Mouse (Mus musculus) heart, adult 9 months (tissue): ENCODE data around the gene Dlg2.

Source experiments
- DNase-seq, 2 experiments: peaks; one replicate each; pipeline ENCODE4 v3.0.0; 2022; ENCODE audit warnings: low spot score in 2 of 2

Dlg2 gene

GRCm38 (mm10) chr7:91090317-91090829, 613.9 kb downstream of the Dlg2 start:
- DNase-seq, result no peak

- no peak for DNase-seq
Measured at GRCm38 (mm10) chr7:91090830-91091683, 614.6 kb downstream of the Dlg2 start.

- DNase-seq, result no peak
Measured at GRCm38 (mm10) chr7:91096467-91096866, 620.0 kb downstream of the Dlg2 start.

GRCm38 (mm10) chr7:91098521-91098920, 622.0 kb downstream of the Dlg2 start:
- DNase-seq, result no peak

- no peak for DNase-seq
Measured at GRCm38 (mm10) chr7:91109575-91109974, 633.1 kb downstream of the Dlg2 start.

GRCm38 (mm10) chr7:91132128-91132527, 655.7 kb downstream of the Dlg2 start:
- DNase-seq, result no peak

- no peak for DNase-seq
Measured at GRCm38 (mm10) chr7:91154096-91154495, 677.6 kb downstream of the Dlg2 start.

- no peak for DNase-seq
Measured at GRCm38 (mm10) chr7:91159144-91159543, 682.7 kb downstream of the Dlg2 start.

- no peak for DNase-seq
Measured at GRCm38 (mm10) chr7:91161643-91162175, 685.2 kb downstream of the Dlg2 start.

- DNase-seq, result no peak
Measured at GRCm38 (mm10) chr7:91173560-91173959, 697.1 kb downstream of the Dlg2 start.

GRCm38 (mm10) chr7:91188211-91188610, 711.7 kb downstream of the Dlg2 start:
- DNase-seq, result no peak

GRCm38 (mm10) chr7:91199372-91199771, 722.9 kb downstream of the Dlg2 start:
- DNase-seq, result no peak

GRCm38 (mm10) chr7:91208083-91208852, 731.8 kb downstream of the Dlg2 start:
- no peak for DNase-seq

- DNase-seq, result no peak
Measured at GRCm38 (mm10) chr7:91208973-91209372, 732.5 kb downstream of the Dlg2 start.

- no peak for DNase-seq
Measured at GRCm38 (mm10) chr7:91212236-91212635, 735.8 kb downstream of the Dlg2 start.

GRCm38 (mm10) chr7:91214921-91215320, 738.4 kb downstream of the Dlg2 start:
- no peak for DNase-seq

GRCm38 (mm10) chr7:91218321-91218987, 742.0 kb downstream of the Dlg2 start:
- no peak for DNase-seq

- peak in 1 of 2 experiments; percentile 2 for DNase-seq
Measured at GRCm38 (mm10) chr7:91226442-91226841, 750.0 kb downstream of the Dlg2 start.

GRCm38 (mm10) chr7:91241718-91242117, 765.2 kb downstream of the Dlg2 start:
- DNase-seq, result no peak

- DNase-seq, result no peak
Measured at GRCm38 (mm10) chr7:91261672-91262030, 785.2 kb downstream of the Dlg2 start.

GRCm38 (mm10) chr7:91262031-91262951, 785.8 kb downstream of the Dlg2 start:
- DNase-seq, result no peak
